Mouse (Mus musculus) hindbrain, embryonic 11.5 days (tissue): ENCODE measurements at regions not wholly inside any gene's neighbourhood (a gene's known extent, or its start where the extent isn't known, plus 50 kb on each side); places are given as distances from the start of the nearest gene placed in this dataset.

ENCODE experiments used
- ATAC-seq: fragments of 200-750 bp; cut with Nextera tagmentation; 2 replicates; pipeline ENCODE4 v1.8.0; 2017; ENCODE audit warnings: mild to moderate bottlenecking, moderate TSS enrichment, moderate library complexity; ENCODE audit not compliant: low FRiP score
- DNase-seq: peaks from one replicate; pipeline ENCODE4 v3.0.0-alpha.2; 2015; ENCODE audit warnings: low spot score
- H3K27ac ChIP-seq: fragments of 300-500 bp; sonication (generic); 2 replicates; pipeline ENCODE4 v1.5.1; 2014; ENCODE audit warnings: mild to moderate bottlenecking, low read depth, low read length
- H3K27me3 ChIP-seq: fragments of 300-500 bp; sonication (generic); 2 replicates; pipeline ENCODE4 v1.6.1; 2014; ENCODE audit warnings: mild to moderate bottlenecking, low read length, moderate library complexity, mixed read lengths; ENCODE audit not compliant: control insufficient read depth, insufficient read depth
- H3K36me3 ChIP-seq: fragments of 300-500 bp; sonication (generic); 2 replicates; pipeline ENCODE4 v1.6.1; 2014; ENCODE audit warnings: mild to moderate bottlenecking, low read length, moderate library complexity, mixed read lengths; ENCODE audit not compliant: control insufficient read depth, insufficient read depth
- H3K4me1 ChIP-seq: fragments of 300-500 bp; sonication (generic); replicated peaks from 2 replicates; pipeline ENCODE4 v1.6.1; 2014; ENCODE audit warnings: low read length, mixed read lengths; ENCODE audit not compliant: control insufficient read depth, insufficient read depth
- H3K4me2 ChIP-seq: fragments of 300-500 bp; sonication (generic); replicated peaks from 2 replicates; pipeline ENCODE4 v1.6.1; 2014; ENCODE audit warnings: mild to moderate bottlenecking, low read depth, low read length
- H3K4me3 ChIP-seq: fragments of 300-500 bp; sonication (generic); 2 replicates; pipeline ENCODE4 v1.5.1; 2014; ENCODE audit warnings: low read depth, low read length
- H3K9ac ChIP-seq: fragments of 300-500 bp; sonication (generic); 2 replicates; pipeline ENCODE4 v1.6.1; 2014; ENCODE audit warnings: low read depth, low read length
- H3K9me3 ChIP-seq: fragments of 300-500 bp; sonication (generic); 2 replicates; pipeline ENCODE4 v1.6.1; 2016; ENCODE audit warnings: low read length; ENCODE audit not compliant: control insufficient read depth
- WGBS: fragments of 180-500 bp; shearing (Covaris S2); extraction: QIAGEN DNeasy Blood & Tissue Kit; methylation state at CpG from one replicate; pipeline ENCODE4 v1.1.7; 2014; 5-methylcytosine and 5-hydroxymethylcytosine counted together

DNA sequence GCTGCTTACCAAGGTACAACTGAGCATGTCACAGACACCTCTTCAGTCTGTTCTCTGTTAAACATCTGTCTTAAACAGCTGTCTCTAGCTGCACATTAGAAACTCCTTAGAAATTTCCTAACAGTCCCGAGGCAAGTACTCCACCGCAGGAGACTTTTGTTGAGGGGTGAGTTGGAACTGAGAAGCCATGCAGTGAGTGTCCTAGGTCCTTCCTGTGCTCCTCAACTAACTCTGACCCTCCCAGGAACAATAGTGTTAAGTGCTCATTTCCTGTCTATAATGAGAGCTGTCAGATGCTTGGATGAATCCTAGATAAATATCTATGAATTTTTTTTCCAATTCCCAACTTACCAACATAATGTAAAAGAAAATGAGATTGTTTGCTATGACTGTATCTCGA, 141.1 kb downstream of the Slc35b3 start:
- no peak overlapping the region for H3K4me2 ChIP-seq
- ATAC-seq (no peak), DNase-seq (no peak)
- no peaks in the 10 kb centered on the region for H3K9me3 ChIP-seq
- no peak overlapping the region for H3K27ac ChIP-seq
- no peaks in the 10 kb centered on the region for H3K27me3 ChIP-seq
- WGBS, result 70% methylated on average over 3 of the region's 3 CpGs
- H3K4me1 ChIP-seq, result no peaks in the 10 kb centered on the region
- H3K9ac ChIP-seq, result no peak overlapping the region
- H3K36me3 ChIP-seq, result no peaks in the 10 kb centered on the region
- H3K4me3 ChIP-seq, result no peak overlapping the region

DNA sequence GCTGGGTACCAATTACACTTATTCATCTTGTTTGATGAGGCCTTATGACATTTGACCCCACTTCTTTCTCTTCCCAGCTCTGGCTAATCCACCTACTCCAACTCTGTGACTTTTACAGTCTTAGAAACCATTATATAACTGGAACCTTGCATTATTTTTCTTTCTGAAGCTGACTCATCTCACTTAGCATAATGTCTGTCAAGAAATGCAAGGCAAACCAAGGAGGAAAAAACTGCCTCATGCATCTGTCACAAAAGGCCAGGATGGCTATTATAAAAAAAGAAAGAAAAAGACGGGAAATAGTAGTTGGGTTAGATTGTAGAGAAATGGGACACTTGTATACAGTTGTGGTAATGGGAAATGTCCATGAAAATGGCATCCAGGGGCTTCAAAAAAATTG, 141.9 kb downstream of the Slc35b3 start:
- WGBS, result 78% methylated on average over 1 of the region's 1 CpGs
- Histone ChIP-seq H3K4me2 (no peak overlapping the region), H3K9ac (no peak overlapping the region), H3K4me1 (no peaks in the 10 kb centered on the region), H3K27me3 (no peaks in the 10 kb centered on the region), H3K9me3 (no peaks in the 10 kb centered on the region), H3K27ac (no peak overlapping the region), H3K4me3 (no peak overlapping the region), H3K36me3 (no peaks in the 10 kb centered on the region)
- no peak for DNase-seq
- ATAC-seq, result no peak

DNA sequence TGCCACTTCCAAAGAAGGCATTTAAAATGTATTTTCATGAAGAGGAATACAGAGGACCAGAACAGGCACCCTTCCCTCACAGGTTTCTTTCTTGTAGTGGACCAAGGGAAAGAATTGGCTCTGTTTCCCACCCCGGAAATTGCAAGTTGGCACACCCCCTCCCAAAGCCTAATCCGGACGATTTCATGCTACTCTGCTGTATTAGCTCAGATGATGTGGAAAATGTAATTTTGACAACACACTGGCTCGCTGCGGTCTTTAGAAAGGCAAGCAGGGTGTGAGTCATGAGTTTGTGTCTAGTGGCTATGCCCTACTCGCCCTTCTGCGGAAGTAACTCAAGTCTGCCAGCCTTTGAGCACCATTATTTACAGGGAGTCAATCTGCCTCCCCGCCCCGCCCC, 144.4 kb downstream of the Slc35b3 start:
- no peaks in the 10 kb centered on the region for H3K9me3 ChIP-seq
- no peaks in the 10 kb centered on the region for H3K4me1 ChIP-seq
- no peak overlapping the region for H3K27ac ChIP-seq
- DNase-seq (no peak), ATAC-seq (no peak)
- 83% methylated on average over 9 of the region's 9 CpGs for WGBS
- no peak overlapping the region for H3K4me3 ChIP-seq
- H3K4me2 ChIP-seq, result no peak overlapping the region
- no peaks in the 10 kb centered on the region for H3K27me3 ChIP-seq
- H3K36me3 ChIP-seq, result no peaks in the 10 kb centered on the region
- H3K9ac ChIP-seq, result no peak overlapping the region

DNA sequence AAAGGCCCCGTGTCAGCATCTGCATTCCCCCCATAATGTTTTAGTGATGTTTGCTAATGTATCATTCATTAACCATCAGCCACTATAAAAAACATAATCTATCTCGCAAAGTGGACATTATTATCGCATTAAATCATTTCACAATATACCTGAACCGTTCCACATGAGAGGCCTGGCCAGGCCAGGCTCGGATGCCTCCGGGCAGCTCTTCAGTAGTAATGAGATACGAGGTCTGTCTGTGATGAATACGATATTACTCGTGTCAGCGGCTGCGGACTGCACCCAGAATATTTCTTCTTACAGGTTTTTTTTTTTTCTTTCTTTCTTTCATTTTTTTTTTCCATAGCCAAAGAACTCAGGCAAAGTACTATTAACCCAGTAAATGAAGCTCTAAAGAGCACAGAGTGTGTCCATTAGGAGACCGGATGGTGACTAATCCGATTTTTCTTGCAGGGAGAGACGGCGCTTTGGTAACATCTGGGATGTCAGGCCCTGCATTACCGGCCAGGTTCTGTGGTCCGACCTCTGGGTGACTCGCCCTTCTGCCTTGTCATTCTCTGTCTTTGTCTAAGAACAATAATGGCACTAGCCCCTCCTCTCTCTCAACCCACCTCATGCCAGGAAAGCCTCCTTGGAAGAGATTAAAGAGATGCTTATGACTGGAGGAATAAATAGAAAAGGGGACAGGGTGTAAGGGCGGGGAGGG, 145.5 kb downstream of the Slc35b3 start:
- Histone ChIP-seq H3K27me3 (no peaks in the 10 kb centered on the region), H3K4me1 (no peaks in the 10 kb centered on the region), H3K9me3 (no peaks in the 10 kb centered on the region), H3K4me3 (no peak overlapping the region), H3K36me3 (no peaks in the 10 kb centered on the region), H3K27ac (peak overlapping the region; percentile 11; the same call in 1 of the 2 replicates), H3K4me2 (no peak overlapping the region), H3K9ac (no peak overlapping the region)
- WGBS, result 74% methylated on average over 19 of the region's 19 CpGs
- peak; percentile 21 for DNase-seq
- ATAC-seq, result peak; percentile 71

DNA sequence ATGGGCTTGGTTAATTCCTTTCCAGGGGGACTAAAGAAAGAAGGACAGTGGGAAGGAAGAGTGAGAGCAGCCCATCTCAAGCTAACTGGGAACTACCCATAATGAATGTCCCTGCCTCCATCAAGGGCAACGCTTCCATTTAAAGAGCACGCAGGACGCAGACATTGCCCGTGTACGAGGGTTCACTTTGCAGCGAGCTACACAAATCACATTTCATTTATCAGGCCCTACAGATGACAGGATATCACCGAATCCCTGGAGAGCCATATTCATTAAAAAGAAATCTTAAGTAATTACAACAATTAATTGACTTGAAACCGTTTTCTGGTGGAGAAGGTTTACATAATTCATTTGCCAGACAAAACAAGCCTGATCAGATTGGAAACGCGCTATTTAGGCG, 139.7 kb upstream of the Eef1e1 start:
- Histone ChIP-seq H3K4me3 (no peak overlapping the region), H3K36me3 (no peaks in the 10 kb centered on the region), H3K4me1 (no peaks in the 10 kb centered on the region), H3K9ac (no peak overlapping the region), H3K27ac (no peak overlapping the region), H3K27me3 (no peaks in the 10 kb centered on the region), H3K4me2 (no peak overlapping the region), H3K9me3 (no peaks in the 10 kb centered on the region)
- ATAC-seq, result no peak
- DNase-seq, result no peak
- 75% methylated on average over 11 of the region's 11 CpGs for WGBS

DNA sequence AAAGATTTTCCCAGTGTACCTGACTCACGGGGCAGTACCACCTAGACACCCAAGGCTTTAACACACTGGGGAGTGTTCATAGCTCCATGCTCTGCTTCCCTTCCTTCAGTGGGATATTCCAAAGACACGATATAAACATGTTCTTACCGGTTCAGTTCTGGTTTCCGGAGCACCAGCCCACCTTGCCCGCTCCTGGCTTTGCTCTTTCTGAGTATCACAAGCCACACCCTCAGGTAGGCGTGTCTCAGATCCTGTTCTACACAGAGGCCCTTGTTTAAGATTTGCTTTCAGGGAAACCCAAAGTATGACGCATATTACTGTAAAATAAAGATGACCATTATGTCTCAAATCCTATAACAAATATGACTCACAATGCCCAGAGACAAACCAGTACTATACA, 134.6 kb upstream of the Eef1e1 start:
- H3K27me3 ChIP-seq, result no peaks in the 10 kb centered on the region
- no peak overlapping the region for H3K4me2 ChIP-seq
- no peak overlapping the region for H3K9ac ChIP-seq
- H3K27ac ChIP-seq, result no peak overlapping the region
- H3K36me3 ChIP-seq, result no peaks in the 10 kb centered on the region
- H3K4me3 ChIP-seq, result no peak overlapping the region
- ATAC-seq (no peak), DNase-seq (no peak)
- H3K9me3 ChIP-seq, result no peaks in the 10 kb centered on the region
- WGBS, result 35% methylated on average over 7 of the region's 7 CpGs
- no peaks in the 10 kb centered on the region for H3K4me1 ChIP-seq

DNA sequence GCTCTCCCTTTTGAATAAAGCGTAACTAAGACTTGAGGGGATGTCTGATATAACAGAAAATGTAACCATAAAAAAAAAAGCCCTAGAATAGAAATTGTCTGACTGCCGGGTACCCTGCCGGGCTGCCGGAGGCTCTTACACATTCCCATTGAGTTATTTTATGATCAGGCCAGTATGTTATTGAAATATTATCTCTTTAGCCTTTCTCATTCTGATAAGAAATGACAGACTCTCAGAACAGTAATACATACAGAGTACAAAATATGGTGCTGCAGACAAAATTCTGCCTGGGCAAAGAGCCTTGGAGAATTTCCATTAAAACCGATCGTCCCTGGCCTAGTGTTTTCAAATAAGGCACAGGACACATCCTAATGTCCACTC, 121.8 kb upstream of the Eef1e1 start:
- H3K27ac ChIP-seq, result peak overlapping the region; percentile 37; the same call in 1 of the 2 replicates
- WGBS, result 62% methylated on average over 6 of the region's 6 CpGs
- DNase-seq, result no peak

DNA sequence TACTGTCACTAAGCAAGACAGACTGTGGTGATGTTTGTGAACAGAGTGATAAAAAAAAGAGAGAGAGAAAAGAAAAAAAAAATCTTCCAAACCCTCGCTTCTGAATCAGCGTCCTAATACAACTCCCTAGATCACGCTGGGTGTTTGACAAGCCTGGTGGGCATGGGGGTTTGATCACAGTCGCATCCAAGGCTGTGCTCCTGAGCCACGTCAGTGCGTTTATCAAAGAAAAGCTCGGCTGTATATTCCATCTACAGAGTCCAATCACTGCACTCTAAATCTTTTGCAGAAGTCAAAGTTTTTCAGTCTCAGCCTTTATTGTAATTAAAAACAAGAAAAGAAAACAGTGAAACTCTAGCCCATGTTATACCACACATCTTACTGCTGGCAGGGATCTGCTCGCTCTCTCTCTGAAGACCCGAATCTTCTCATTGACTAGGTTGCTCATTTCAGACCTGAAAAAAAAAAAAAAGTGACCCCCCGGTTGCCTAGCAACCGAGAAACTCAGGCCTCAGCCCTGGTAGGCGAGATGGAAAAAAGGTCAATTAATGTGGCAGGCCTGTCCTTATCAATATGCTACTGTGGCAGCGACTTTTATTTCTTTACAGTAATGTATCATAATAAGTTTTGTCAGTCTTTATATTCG, 121.2 kb upstream of the Eef1e1 start:
- Histone ChIP-seq H3K27ac (peak overlapping the region; percentile 19; the same call in 1 of the 2 replicates), H3K36me3 (no peaks in the 10 kb centered on the region)
- peak; percentile 33; the same call in 1 of the 2 replicates for ATAC-seq

More for the DNA sequence above, 121.8 kb upstream of the Eef1e1 start:
- no peak overlapping the region for H3K4me3 ChIP-seq
- H3K4me1 ChIP-seq, result peaks cover 2% of the 10 kb centered on the region; the same call in 1 of the 2 replicates
- H3K9me3 ChIP-seq, result no peaks in the 10 kb centered on the region
- no peak overlapping the region for H3K4me2 ChIP-seq
- ATAC-seq, result no peak
- H3K9ac ChIP-seq, result no peak overlapping the region
- no peaks in the 10 kb centered on the region for H3K27me3 ChIP-seq
- H3K36me3 ChIP-seq, result no peaks in the 10 kb centered on the region

DNA sequence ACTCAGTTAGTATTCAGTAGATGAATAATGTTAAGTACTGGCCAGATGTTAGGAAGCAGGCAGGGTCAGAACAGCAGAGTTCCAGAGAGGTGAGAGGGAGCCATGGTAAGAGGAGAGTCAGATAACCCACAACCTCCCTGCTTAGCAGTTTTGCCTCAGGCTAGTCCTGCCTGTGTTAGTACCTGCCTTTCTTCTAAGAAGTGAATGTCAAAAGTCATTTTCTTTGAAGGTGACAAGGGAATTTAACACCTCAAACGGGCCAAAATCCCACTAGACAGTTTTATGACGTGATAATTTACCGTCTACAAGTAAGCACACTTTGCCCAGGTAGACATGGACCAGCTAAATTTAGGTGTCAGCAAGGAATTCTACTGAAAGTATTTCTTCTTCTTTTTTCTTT, 117.7 kb upstream of the Eef1e1 start:
- Histone ChIP-seq H3K27me3 (no peaks in the 10 kb centered on the region), H3K4me3 (no peak overlapping the region), H3K27ac (no peak overlapping the region), H3K36me3 (no peaks in the 10 kb centered on the region), H3K9ac (no peak overlapping the region), H3K4me2 (no peak overlapping the region), H3K9me3 (no peaks in the 10 kb centered on the region), H3K4me1 (peaks cover 2% of the 10 kb centered on the region; the same call in 1 of the 2 replicates)
- ATAC-seq (no peak), DNase-seq (no peak)
- 81% methylated on average over 3 of the region's 3 CpGs for WGBS

More for the DNA sequence above, 121.2 kb upstream of the Eef1e1 start:
- peaks cover 2% of the 10 kb centered on the region; the same call in 1 of the 2 replicates for H3K4me1 ChIP-seq
- H3K9me3 ChIP-seq, result no peaks in the 10 kb centered on the region
- H3K4me3 ChIP-seq, result no peak overlapping the region
- no peak overlapping the region for H3K9ac ChIP-seq
- WGBS, result 45% methylated on average over 14 of the region's 14 CpGs
- no peaks in the 10 kb centered on the region for H3K27me3 ChIP-seq
- peak; percentile 52 for DNase-seq
- no peak overlapping the region for H3K4me2 ChIP-seq
